Mouse (Mus musculus) bone marrow, adult 2 months (tissue): ENCODE measurements around the gene Nploc4.

ENCODE experiments used
- CTCF ChIP-seq: fragments of 200-500 bp; IDR thresholded peaks from 2 replicates; pipeline ENCODE4 v1.5.1; 2011; ENCODE audit warnings: low read length, control low read depth; ENCODE audit not compliant: control insufficient read depth, insufficient read depth
- POLR2A ChIP-seq: fragments of 200-500 bp; IDR thresholded peaks from 2 replicates; pipeline ENCODE4 v1.6.1; 2011; ENCODE audit warnings: low read depth, mild to moderate bottlenecking, control low read depth, low read length, borderline replicate concordance; ENCODE audit not compliant: control insufficient read depth

GRCm38 (mm10) chr11:120355277-120356039, 82.0 kb downstream of the Nploc4 start:
- TF ChIP-seq POLR2A: no peak
- no peak for TF ChIP-seq CTCF
